Mouse (Mus musculus): ENCODE measurements around the gene Ilf3.

- TF ChIP-seq POLR2A (IDR thresholded peaks at IDR 0.05; ENCODE audit: low read depth, low read length), result no peak
- TF ChIP-seq CTCF (IDR thresholded peaks at IDR 0.05; ENCODE audit: extremely low read depth, insufficient read depth, insufficient read length, insufficient replicate concordance), result peak; percentile 72; the same call in 1 of the 2 replicates
Measured at GRCm38 (mm10) chr9:21409592-21410317, 42.1 kb downstream of the Ilf3 start.
